Mouse (Mus musculus) left cerebral cortex, adult 8-10 months (tissue): ENCODE results near the gene Eif4e1b. TPM values are rescaled to one million over a fixed set of nuclear protein-coding genes. Genes with fewer than 3 reads are reported as not detected.
"Not testable (repeated sequence)": the region's sequence is repeated elsewhere in the genome, so short reads cannot be mapped to it uniquely, and the experiment has no call there.

Experiments
- DNase-seq, 2 experiments: peaks; one replicate each; pipeline ENCODE4 v3.0.0; 2022; ENCODE audit warnings: low spot score in 2 of 2
- total RNA-seq, 4 experiments: library from RNA; stranded (reverse); gene quantifications; 2 replicates each; pipeline ENCODE4 v1.2.4; 2022

Eif4e1b gene
- total RNA-seq, 4 experiments from 2014 or later = not detected

- no peak for DNase-seq
Measured at GRCm38 (mm10) chr13:54759496-54759895, 24.3 kb upstream of the Eif4e1b start.

- DNase-seq = peak; percentile 54 to 96
Measured at GRCm38 (mm10) chr13:54760164-54760795, 23.5 kb upstream of the Eif4e1b start.

- DNase-seq = no peak
Measured at GRCm38 (mm10) chr13:54760906-54761305, 22.9 kb upstream of the Eif4e1b start.

GRCm38 (mm10) chr13:54765281-54766191 is 18.3 kb upstream of the Eif4e1b start:
- DNase-seq = peak in 1 of 2 experiments; percentile 40

GRCm38 (mm10) chr13:54766192-54766768 is 17.5 kb upstream of the Eif4e1b start, which contains the start of gene Sncb:
Gene Sncb, minus strand, starts transcription at chr13:54766595.
- DNase-seq = peak; percentile 68 to 77

DNA sequence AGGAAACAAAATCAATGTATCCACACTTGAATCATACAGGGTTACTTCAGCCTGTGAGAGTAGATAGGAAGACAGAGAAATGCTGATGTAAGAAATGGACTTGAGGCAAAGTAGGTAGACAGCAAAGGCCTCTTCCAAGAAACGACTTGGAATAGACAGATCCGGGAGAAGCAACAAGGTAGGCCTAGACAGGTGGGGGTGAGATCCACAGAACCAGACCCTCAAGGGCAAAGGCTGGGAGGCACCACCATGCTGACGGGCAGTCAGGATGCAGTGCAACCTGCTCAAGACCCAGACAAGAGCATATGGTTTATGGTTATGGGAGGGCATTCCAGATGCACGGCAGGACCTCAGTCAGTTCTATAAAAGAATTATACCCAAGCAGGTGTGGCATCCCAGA is 16.8 kb upstream of the Eif4e1b start:
- DNase-seq = no peak

- peak in 1 of 2 experiments; percentile 9 for DNase-seq
Measured at GRCm38 (mm10) chr13:54780592-54780991, 3.2 kb upstream of the Eif4e1b start.

DNA sequence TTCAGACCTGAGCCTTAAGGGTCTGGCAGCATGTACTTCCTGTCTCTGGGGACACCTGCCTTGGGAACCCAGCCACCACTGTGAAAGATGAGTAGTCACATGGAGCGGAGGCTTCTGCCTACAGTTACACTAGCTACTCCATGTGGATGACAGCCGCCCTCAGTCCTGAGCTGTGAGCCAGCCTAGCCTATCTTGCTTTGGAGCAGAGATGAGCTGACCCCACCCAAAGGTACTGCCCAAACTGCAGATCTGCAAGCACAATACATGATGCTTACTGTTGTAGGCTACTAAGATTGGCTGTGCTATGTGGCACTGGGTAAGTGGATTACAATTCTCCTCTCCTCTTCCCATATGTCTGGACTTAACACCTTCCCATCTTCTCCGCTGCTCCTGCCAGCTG is 2.7 kb upstream of the Eif4e1b start:
- DNase-seq = peak in 1 of 2 experiments; percentile 70

DNA sequence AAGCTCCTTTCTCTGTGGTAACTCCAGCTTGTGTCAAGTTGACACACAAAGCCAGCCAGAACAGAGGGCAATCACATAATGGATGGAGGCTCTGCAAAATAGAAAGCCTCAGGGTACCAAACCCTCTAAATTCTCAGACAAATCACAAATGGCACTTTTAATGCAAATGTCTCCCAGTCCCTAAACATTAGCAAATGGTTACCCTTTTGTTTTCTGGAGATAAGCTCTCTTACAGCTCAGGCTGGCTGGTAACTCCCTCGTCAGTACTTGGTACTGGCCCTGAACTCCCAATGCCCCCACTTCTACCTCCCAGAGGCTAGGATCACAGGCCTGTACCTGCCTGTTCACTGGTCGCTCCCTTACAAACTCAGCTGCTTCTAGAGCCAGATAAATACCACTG is 563 bp upstream of the Eif4e1b start:
- no peak for DNase-seq

DNA sequence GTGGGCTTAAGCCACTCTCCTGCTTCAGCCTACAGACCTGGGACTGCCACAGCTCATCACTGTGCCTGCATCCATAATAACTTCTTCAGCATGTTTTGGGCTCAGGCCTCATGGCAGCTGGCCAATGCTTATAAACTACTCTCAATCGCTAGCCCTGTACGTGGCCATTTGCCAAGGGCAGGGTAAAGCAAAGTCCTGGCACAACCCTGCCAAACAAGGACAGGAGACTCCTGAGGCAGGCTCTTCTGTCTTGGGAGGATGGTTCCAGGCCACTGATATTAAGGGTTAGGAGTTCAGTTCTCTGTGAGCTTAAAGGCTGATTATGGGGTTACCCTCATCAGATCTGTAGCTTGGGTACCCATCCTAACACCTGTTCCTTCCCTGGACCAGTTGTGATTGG is 3.8 kb downstream of the Eif4e1b start:
- DNase-seq = not testable (repeated sequence)

- DNase-seq = peak; percentile 66 to 98
Measured at GRCm38 (mm10) chr13:54788740-54789560, 5.2 kb downstream of the Eif4e1b start, which contains the start of gene Tspan17. Gene Tspan17, plus strand, starts transcription at chr13:54789377.

GRCm38 (mm10) chr13:54789561-54790397 is 6.0 kb downstream of the Eif4e1b start:
- peak in 1 of 2 experiments; percentile 62 for DNase-seq

- no peak for DNase-seq
Measured at GRCm38 (mm10) chr13:54792259-54793230, 8.7 kb downstream of the Eif4e1b start.

GRCm38 (mm10) chr13:54794002-54794577 is 10.3 kb downstream of the Eif4e1b start:
- DNase-seq = peak in 1 of 2 experiments; percentile 73

DNA sequence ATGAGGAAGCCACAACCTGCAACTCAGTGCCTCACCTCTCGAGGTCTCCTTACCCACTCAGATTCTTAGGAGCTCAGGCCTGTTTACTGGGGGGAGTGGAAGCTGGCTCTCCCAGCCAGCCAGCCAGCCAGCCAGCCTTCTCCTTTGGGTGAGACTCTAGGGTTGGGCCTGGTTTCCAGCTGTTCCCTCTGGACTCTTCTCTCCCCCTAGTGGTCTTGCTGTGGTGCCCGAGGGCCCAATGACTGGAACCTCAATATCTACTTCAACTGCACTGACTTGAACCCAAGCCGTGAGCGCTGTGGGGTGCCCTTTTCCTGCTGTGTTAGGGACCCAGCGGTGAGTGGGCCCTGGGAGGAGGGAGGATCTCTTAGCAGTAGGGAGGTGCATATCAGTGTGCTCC is 11.0 kb downstream of the Eif4e1b start:
- no peak for DNase-seq

DNA sequence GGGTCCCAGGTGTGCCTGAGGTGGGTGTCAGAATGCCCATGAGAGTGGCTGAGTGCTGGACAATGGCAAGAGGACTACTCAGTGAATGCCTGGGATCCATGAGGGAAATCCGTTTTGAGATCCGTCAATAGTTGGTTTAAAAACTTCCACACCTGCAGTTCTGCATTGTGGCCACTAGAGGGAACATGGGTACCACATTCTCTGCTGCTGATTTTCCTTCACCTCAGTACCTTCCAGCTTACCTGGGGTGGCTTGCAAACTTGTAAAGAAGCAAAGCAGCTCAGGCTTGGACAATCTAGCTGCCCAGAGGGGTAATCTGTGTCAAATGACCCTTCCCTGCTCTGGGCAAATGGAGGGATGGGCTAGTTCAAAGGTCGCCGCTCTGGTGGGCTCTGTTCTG is 13.6 kb downstream of the Eif4e1b start:
- DNase-seq = no peak

DNA sequence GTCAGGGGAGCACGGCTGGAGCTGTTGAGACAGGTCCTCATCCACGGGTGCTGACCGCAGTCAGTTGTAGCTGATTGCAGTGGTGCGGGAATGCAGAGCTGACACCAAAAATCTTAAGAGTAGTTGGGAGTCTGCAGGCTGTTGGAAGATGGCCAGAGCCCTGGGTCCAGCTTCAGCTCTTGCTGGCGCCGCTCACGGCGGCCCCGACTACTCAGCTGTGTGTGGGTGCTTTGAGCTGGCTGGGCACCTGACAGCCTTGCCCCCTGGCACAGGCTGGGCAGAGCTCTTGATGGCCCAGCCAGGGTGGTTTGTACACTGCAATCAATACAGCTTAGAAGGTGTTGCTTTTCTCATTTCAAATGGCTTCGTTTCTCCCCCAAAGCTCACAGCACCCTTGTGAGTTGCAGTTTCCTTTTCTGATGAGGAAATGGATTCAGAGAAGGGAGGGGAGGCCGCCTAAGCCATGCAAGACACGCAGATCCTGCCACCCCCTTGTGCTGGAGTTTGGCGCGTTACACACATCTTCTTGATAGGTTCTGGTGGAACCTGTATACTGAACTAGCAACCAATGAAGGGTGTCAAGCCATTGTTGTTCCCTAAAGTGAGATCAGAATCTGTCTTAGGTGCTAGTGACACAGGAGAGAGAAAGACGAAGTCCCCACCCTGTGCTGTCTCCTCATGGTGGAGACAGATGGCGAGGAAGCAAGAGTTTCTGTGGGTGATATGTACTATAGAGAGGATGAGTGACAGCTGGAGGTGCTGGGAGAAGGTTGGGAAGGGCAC is 14.3 kb downstream of the Eif4e1b start:
- peak in 1 of 2 experiments; percentile 67 for DNase-seq

GRCm38 (mm10) chr13:54798740-54799139 is 14.9 kb downstream of the Eif4e1b start:
- peak in 1 of 2 experiments; percentile 88 for DNase-seq
